In the genomic region with DNA sequence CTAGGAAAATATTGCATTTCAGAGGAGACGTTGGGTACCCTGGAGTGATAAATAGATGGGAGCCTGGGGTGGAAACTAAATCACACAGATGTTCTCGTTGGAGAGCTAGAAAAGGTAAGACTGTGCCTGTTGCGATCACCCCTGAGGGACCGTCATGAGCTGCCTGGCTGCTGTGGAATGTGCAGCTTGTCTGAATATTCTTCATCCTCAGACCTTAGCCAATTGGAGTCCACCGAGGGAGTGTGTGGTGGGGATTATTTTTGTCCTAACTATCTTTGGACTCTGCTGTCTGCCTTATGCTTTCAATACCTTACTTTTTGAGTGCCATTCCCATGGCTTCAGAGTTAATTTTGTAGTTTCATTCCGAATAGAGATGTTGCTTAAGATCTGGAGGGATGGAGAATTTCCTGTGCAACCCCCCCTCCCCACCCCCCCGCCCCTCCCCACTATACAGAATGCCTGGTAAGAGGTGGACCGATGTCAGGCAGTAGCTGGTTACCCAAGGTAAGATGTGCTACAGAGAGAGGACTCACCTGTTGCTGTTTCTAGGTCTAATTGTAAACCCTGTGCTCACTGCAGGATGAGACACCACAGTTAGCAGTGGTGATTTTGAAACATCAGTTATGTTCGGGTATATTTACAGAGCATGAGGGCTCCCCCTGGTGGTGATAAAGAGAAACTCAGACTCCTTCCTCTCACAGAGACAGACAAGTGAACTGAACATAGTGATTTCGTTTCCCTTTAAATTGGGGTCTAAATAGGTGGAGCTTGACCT, we compare ENCODE assay signal across 8 mouse cellular contexts. TPM values are rescaled to one million over a fixed set of nuclear protein-coding genes. Genes with fewer than 3 reads are reported as not detected.
DNase-seq lines count a peak whose midpoint lies in the region; ATAC-seq and TF ChIP-seq lines count a peak whose summit lies in the region.

No protein-coding gene starts in this region.

- DNase-seq in urinary bladder, postnatal 25 days (ENCODE audit: low spot score): peak; percentile 51
- DNase-seq in urinary bladder, adult 2 months (ENCODE audit: low spot score): no peak
- peak; percentile 51 to 64 for DNase-seq in cerebellum, postnatal 36 days
- peak; percentile 54 to 82 for DNase-seq in frontal cortex, postnatal 36 days (ENCODE audit: low spot score in 2 of 2)
- DNase-seq in hindbrain, postnatal 0 days (ENCODE audit: low spot score): peak; percentile 90
- peak; percentile 70 for DNase-seq in left cerebral cortex, adult 11 months (ENCODE audit: low spot score)
- DNase-seq in right cerebral cortex, postnatal 14 days: peak; percentile 47

- no peaks in the 10 kb centered on the region for H3K9me3 ChIP-seq in hindbrain, postnatal 0 days (ENCODE audit: low read length)

- TF ChIP-seq CTCF in hindbrain, postnatal 0 days (IDR thresholded peaks at IDR 0.05; ENCODE audit: low read depth): peak; percentile 93

- H3K4me3 ChIP-seq in hindbrain, postnatal 0 days (ENCODE audit: low read length): no peak overlapping the region

- H3K9ac ChIP-seq in hindbrain, postnatal 0 days (replicated peaks; ENCODE audit: low read length): no peak overlapping the region

- WGBS in hindbrain, postnatal 0 days: 55% methylated on average over 10 of the region's 10 CpGs

- no peaks in the 10 kb centered on the region for H3K36me3 ChIP-seq in hindbrain, postnatal 0 days (ENCODE audit: insufficient read depth, low read length)

- H3K27ac ChIP-seq in hindbrain, postnatal 0 days: no peak overlapping the region

- no peak overlapping the region for H3K4me2 ChIP-seq in hindbrain, postnatal 0 days (ENCODE audit: low read depth, low read length)

- H3K27me3 ChIP-seq in hindbrain, postnatal 0 days (ENCODE audit: insufficient read depth, low read length): no peaks in the 10 kb centered on the region

- H3K4me1 ChIP-seq in hindbrain, postnatal 0 days (ENCODE audit: insufficient read depth, low read length): no peaks in the 10 kb centered on the region

- ATAC-seq in hindbrain, postnatal 0 days: peak; percentile 79
- ATAC-seq in megakaryocyte, adult 5-6 weeks (ENCODE audit: poor library complexity, severe bottlenecking): peak; percentile 95

RNA-seq across cellular contexts. Expression of a gene that starts 15.0 kb away (rescaled TPM):
- 24.4 and 26.9 TPM in 2 replicates for polyA plus RNA-seq in urinary bladder, adult 2 months (2012; rRNA removed)
- 21.1 and 24.8 TPM in 2 replicates for total RNA-seq in hindbrain, postnatal 0 days (2014; rRNA removed)
- 24.9 and 28.8 TPM in 2 replicates for polyA plus RNA-seq in hindbrain, postnatal 0 days (2015; fragmentation: Nextera tagmentation; extraction: Ambion mirVana)
- total RNA-seq in megakaryocyte, adult 5-6 weeks (2015): 46.2 and 50.3 TPM in 2 replicates
- 29.0 and 33.3 TPM in 2 replicates for total RNA-seq in megakaryocyte, adult 5-6 weeks (2017)

RNA-seq across cellular contexts. Expression of a gene that starts 45.0 kb away (rescaled TPM):
- polyA plus RNA-seq in urinary bladder, adult 2 months (2012; rRNA removed): 48.5 and 55.4 TPM in 2 replicates
- total RNA-seq in hindbrain, postnatal 0 days (2014; rRNA removed): 0.36 TPM in 1 of 2 replicates, not detected in the other
- 0.75 and 1.00 TPM in 2 replicates for polyA plus RNA-seq in hindbrain, postnatal 0 days (2015; fragmentation: Nextera tagmentation; extraction: Ambion mirVana)
- 703 and 727 TPM in 2 replicates for total RNA-seq in megakaryocyte, adult 5-6 weeks (2015)
- 548 and 598 TPM in 2 replicates for total RNA-seq in megakaryocyte, adult 5-6 weeks (2017)

Comparison
In these comparisons a context has a peak if more than half of its experiments do, and no peak if none do; other contexts are left out.
1. RNA of a gene that starts 45.0 kb away (total RNA-seq): 548 to 727 TPM in megakaryocyte, adult 5-6 weeks; 0.36 TPM in hindbrain, postnatal 0 days; every median in the first group is over 100 times any median in the second.